ENCODE assay signal across 7 mouse cellular contexts in genomic region chr8:120821399-120822170, GRCm38 (mm10).
DNase-seq lines count a peak whose midpoint lies in the region; ATAC-seq and TF ChIP-seq lines count a peak whose summit lies in the region.

No protein-coding gene starts in this region.

- no peak overlapping the region for H3K4me3 ChIP-seq in thymus, adult 2 months (ENCODE audit: control insufficient read depth, insufficient read depth, low read length)
- no peak overlapping the region for H3K4me3 ChIP-seq in layer of hippocampus, adult 2 months
- H3K4me3 ChIP-seq in small intestine, adult 2 months (ENCODE audit: low read depth, low read length): no peak overlapping the region

- TF ChIP-seq CTCF in thymus, adult 2 months (IDR thresholded peaks at IDR 0.05; ENCODE audit: borderline replicate concordance, control insufficient read depth, extremely low read depth, insufficient read depth, low read length, poor library complexity): no peak; the same call in 1 of the 2 replicates
- peak; percentile 75 for TF ChIP-seq CTCF in layer of hippocampus, adult 2 months (conservative IDR thresholded peaks at IDR 0.05)
- TF ChIP-seq CTCF in small intestine, adult 2 months (IDR thresholded peaks at IDR 0.05; ENCODE audit: extremely low read depth, insufficient read length, insufficient replicate concordance, low read depth, low read length): peak; percentile 41; the same call in 1 of the 2 replicates

- no peaks in the 10 kb centered on the region for H3K27me3 ChIP-seq in thymus, adult 2 months (ENCODE audit: control insufficient read depth, insufficient read depth, low read length)
- no peaks in the 10 kb centered on the region for H3K27me3 ChIP-seq in small intestine, adult 2 months (ENCODE audit: control insufficient read depth, insufficient read depth, low read length)

- DNase-seq in thymus, adult 2 months: peak; percentile 27
- no peak for DNase-seq in thymus, adult 18-20 months
- DNase-seq in adrenal gland, postnatal 25 days: peak; percentile 63
- DNase-seq in frontal cortex, postnatal 36 days (ENCODE audit: low spot score in 2 of 2): peak; percentile 30 to 55
- DNase-seq in layer of hippocampus, adult 2 months (ENCODE audit: low spot score in 2 of 2): peak; percentile 5 to 67

- H3K36me3 ChIP-seq in thymus, adult 2 months (ENCODE audit: control insufficient read depth, insufficient read depth, low read length): no peaks in the 10 kb centered on the region
- H3K36me3 ChIP-seq in small intestine, adult 2 months (ENCODE audit: control insufficient read depth, insufficient read depth, low read length): no peaks in the 10 kb centered on the region

- H3K4me1 ChIP-seq in thymus, adult 2 months (replicated peaks; ENCODE audit: control insufficient read depth, insufficient read depth, low read length): peaks cover 15% of the 10 kb centered on the region
- H3K4me1 ChIP-seq in small intestine, adult 2 months (ENCODE audit: control insufficient read depth, insufficient read depth, insufficient read length, low read length): no peaks in the 10 kb centered on the region

- 48% methylated on average over 9 of the region's 9 CpGs for WGBS in thymus, adult 2 months
- 34% methylated on average over 9 of the region's 9 CpGs for WGBS in small intestine, adult 2 months

- no peak for TF ChIP-seq POLR2A in thymus, adult 2 months (IDR thresholded peaks at IDR 0.05; ENCODE audit: control insufficient read depth, extremely low read depth, insufficient read depth, low read length, poor library complexity)
- TF ChIP-seq POLR2A in small intestine, adult 2 months (IDR thresholded peaks at IDR 0.05; ENCODE audit: low read depth, low read length): no peak

- peak; percentile 60 for ATAC-seq in megakaryocyte, adult 5-6 weeks (ENCODE audit: poor library complexity, severe bottlenecking)

- no peak overlapping the region for H3K27ac ChIP-seq in thymus, adult 2 months (ENCODE audit: control insufficient read depth, insufficient read depth, low read length)
- H3K27ac ChIP-seq in layer of hippocampus, adult 2 months: no peak overlapping the region
- H3K27ac ChIP-seq in small intestine, adult 2 months (ENCODE audit: insufficient read depth, low read depth, low read length): no peak overlapping the region

Comparison
In these comparisons a context has a peak if more than half of its experiments do, and no peak if none do; other contexts are left out.
1. DNase-seq: peak in thymus, adult 2 months (single experiment), adrenal gland, postnatal 25 days (single experiment), frontal cortex, postnatal 36 days (2 of 2) and layer of hippocampus, adult 2 months (2 of 2); none in thymus, adult 18-20 months (0 of 2).